Mouse (Mus musculus): ENCODE measurements at regions not wholly inside any gene's neighbourhood (a gene's known extent, or its start where the extent isn't known, plus 50 kb on each side); places are given as distances from the start of the nearest gene placed in this dataset.

DNA sequence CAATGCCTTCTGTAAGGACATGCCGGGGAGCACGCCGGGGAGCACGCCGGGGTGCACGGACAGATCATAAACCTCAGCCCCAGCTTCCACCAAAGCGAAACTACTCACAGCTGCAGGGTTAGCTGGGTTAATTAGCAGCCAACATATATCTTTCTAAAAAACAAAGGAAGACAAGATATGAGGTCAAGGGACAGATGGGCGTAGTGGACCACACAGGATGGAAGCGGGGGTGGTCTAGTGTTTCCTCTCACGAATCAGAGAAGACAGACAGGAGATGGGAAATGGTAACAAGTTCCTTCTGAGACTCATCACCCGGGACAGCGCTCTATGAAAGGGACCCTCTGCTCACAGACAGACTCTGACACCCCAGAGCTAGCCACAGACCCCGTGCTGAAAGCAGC, 60.0 kb upstream of the Ajap1 start:
- no peak for DNase-seq (ENCODE audit: extremely low spot score, low read depth, low spot score)

DNA sequence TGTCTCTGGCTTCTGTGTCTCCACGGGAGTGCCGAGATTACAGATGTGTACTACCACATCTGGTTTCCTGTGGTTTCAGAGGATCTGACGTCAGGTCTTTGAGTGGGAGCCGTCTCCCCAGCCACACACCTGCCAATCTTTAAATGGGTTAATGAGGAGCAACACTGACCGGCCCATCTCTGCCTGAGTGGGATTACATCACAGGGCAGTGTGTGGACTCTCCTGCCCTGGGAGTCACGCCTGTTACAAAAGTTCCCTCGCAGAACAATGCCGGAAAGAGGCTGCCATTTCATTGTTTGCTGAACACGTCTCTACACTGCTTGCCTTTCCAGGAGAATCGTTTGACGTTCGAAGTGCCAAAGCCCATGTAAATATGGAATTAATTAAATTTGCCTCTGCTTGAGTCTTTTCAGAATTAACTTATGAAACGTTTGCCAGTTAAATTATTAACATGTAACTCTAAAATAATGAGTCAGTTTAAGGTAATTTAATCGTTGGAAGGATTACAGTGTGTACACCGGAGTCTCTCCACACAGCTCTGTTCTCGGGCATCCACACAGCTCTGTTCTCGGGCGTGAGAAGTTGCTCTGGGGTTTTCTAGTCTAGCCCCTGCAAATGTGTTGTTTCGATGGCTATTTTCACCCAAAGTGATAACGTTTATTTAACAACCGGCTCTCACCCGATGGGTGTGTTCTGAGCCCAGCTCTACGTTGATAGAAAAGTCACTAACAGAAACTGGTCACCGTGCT, 61.5 kb upstream of the Ajap1 start:
- DNase-seq (ENCODE audit: extremely low spot score, low read depth, low spot score): no peak

DNA sequence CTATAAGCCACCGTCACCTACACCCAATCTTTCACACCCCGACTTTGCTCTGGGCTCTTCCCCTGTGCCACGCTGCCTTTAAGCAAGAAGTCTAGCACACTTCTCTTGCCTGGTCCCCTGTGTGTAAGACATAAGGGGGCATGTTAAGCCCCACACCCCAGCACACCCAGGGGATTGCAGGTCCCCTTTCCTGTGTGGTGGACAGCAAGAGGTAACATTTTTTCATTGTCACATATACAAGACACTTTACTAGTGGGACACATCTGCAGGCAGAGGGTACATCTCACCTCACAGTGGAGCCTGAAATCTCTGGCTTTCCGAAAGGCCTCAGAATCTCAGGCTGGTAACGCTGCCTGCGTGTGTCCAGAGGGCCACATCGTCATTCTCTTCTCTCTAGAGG, 64.1 kb upstream of the Ajap1 start:
- DNase-seq (ENCODE audit: extremely low spot score, low read depth, low spot score): no peak

DNA sequence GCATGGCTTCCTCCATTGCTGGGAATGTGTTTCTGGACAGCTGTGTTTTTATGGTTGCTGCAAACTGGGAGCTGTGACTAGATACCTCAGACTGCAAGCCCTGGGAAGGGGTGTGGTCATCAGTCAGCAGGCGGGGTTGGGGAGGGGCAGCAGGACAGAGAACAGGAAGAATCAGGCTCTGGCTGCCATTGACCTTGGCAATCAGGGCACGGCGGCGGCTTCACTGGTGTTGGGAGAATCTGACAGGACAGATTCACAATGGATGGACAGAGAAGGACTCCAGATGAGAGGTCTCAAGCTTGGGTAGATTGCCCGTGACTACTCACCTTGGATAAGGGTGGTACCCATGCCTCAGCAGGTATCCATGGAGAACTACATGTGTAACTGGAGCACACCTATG, 64.5 kb upstream of the Ajap1 start:
- DNase-seq (ENCODE audit: extremely low spot score, low read depth, low spot score): no peak

DNA sequence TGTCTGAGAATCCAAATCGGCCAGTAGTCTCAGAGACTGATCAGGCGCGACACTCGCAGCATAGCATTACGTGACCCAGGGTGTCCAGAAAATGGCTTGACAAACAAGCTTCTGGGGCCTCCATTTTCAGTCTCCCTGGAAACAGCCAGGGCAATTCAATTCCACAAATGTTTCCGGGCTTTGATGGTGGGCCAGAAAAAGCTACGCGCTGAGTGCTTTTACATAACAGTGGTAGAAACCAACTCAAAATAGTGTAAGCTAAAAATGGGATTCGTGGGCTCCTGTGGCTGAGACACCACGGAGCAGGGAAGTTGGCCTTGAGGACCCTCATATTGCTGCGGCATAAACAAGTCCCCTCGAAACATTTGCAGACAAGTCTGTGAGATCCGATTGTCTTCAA, 65.3 kb upstream of the Ajap1 start:
- no peak for DNase-seq (ENCODE audit: extremely low spot score, low read depth, low spot score)

DNA sequence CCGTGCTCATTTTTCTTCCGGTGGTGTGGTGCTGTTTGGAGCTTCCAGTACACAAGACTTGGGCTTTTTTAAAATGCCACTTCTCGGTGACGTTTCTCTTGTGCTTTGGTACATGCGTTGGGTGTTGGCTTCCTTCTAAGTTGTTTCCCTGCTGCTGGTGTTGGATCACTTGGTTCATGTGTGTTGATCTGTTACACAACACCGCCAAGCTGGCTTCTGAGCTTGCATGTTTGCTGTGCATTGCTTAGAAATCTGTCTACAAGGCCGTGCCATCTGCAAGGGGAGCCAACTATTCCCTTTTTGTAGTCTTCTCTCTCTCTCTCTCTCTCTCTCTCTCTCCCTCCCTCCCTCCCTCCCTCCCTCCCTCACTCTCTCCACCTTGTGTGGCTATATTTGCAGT, 68.7 kb upstream of the Ajap1 start:
- no peak for DNase-seq (ENCODE audit: extremely low spot score, low read depth, low spot score)

DNA sequence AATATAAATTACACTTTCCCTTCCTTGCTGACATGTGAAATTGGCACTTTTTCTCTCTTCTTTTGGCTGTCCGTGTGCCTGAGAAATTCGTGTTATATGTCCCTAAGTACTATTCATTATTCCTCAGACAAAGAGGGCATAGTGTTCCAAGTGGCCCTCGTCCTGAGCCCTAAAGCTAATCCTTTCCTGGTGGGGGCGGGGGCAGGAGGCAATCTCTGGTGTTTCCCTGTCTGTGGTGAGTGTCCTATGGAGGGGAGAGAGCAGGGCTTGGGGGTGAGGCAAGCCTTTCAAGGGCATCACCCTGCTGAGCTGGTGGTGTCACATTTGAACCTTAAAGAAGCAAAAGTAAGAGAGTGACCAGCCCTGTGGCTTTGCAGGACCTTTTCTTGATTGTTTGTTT, 69.9 kb upstream of the Ajap1 start:
- DNase-seq (ENCODE audit: extremely low spot score, low read depth, low spot score): no peak

DNA sequence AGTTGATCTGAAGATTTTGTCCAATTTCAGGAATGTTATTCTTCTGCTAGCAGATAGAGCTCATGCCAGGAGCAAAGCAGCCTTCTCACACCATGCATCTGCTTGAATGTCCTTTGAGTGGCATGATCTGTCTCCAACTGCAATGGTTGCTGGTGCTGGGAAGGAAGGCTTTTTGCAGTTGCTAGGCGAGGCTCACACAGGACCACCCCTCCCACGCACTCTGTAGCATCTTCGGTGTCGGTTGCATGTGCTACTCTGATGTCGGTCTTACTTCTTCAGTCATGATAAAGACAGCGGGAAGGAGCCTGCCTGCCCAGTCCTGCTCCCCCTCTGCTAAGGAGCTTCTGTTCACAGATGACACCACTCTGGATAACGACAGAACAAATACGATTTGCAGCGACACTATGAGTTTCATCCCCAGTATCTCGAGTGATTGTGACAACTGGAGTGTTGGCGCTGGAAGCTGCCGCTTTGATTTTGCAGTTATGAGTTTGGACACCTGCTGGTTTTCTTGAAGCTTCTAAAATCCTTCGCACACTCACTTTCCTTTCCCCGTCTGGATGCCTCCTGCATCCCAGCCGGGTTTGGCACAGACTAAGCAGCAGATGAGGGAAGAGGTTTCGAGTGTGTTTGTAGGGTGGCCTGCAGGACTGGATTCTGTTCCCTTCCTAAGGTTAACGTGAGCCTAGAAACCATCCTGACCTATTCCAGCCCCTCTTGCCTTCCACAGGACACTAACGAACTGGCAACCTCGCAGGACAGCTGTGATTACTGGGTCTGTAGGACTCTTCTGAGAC, 75.4 kb upstream of the Ajap1 start:
- no peak for DNase-seq (ENCODE audit: extremely low spot score, low read depth, low spot score)

DNA sequence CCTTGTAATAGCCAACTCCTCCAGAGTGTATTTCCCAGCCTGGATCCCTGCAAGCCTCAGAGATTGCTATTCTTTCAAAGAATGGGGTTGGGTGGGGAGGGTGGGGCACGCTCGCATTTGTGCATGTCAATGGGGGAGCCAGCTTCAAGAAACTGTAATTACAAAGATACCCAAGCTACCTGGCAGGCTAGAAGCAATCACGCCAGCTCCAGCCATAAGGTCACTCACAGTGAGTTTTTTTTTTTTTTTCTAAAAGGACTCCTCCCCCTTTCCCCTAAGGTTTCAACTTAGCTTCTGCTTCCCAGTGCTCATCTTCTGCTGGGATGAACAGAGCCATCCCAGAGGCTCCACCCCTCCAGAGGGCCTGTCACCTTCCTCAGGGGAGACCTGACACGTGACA, 77.0 kb upstream of the Ajap1 start:
- DNase-seq (ENCODE audit: extremely low spot score, low read depth, low spot score): no peak

DNA sequence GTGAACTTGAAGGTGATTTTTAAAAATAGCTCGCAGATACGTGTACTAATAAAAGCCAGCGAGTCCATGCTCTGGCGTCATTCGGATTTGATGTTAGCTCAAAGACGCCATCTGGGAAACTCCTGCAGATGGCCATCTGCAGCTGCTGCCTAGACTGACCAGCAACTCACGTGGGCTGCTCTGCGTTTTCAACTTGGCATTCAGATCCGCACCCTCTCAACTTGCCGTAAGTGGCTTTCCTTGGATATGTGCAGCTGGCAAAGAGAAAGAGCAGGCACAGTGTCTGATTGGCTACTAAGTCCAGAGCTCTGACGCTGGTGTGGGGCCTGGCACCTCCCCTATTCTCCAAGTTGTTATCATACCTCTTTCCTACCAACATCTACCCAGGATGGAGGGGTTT, 77.6 kb upstream of the Ajap1 start:
- no peak for DNase-seq (ENCODE audit: extremely low spot score, low read depth, low spot score)

DNA sequence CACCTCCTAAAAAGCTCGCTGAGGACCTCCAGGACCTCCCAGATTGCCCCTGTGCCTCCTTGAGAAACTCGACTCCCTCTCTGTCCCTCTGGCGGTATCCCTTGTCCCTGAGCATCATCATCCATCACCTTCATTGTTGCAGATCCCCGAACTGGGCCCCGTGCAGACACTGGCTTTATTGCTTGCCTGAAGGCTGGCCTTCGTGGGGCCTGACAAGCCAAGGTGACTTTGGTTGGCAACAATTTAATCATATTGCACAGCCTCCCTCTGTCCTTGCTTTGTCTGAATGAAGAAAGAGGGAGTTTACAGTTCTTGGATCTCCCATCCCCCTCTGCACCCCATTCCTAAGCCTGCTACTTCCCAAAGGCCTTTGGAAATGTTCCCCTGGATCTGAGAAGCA, 78.3 kb upstream of the Ajap1 start:
- no peak for DNase-seq (ENCODE audit: extremely low spot score, low read depth, low spot score)

DNA sequence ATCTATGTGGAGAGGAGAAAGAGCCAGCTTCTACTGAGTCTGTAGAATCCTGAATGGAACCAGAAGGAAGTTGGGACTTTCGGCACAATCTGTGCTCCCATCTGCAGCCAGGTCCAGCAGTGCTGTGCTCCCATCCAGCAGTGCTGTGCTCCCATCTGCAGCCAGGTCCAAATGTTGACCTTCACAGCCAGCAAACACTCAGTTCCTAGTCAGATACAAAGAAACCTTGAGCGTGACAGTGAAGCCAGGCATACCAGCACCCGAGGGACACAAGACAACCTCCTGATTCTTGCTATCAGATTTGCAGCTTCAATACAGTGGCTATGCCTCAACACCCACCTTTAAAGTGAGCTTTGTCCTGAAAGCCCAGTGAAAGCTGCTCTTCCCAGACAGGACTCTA, 79.4 kb upstream of the Ajap1 start:
- no peak for DNase-seq (ENCODE audit: extremely low spot score, low read depth, low spot score)

DNA sequence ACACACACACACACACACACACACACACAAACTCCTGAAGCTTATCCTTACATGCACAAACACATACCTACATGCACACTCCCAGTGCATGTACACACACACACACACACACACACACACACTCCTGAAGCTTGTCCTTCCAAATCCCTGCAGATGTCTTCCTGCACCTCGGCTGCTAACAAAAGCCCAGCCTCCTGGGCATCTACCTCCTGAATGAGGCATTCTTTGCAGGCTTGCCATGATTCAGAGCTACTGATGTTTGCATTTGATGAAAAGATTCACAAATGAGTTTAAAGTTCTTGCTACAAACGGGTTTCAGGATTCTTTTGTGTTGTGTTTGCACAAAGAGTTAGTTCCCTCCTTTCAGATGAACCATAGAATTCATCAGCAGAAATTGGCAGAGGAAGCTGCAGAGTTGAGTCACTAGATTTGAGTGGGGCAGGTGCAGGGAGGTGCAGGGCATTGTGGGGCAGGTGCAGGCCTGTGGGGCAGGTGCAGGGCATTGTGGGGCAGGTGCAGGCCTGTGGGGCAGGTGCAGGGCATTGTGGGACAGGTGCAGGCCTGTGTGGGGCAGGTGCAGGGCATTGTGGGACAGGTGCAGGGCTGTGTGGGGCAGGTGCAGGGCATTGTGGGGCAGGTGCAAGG, 84.8 kb upstream of the Ajap1 start:
- no peak for DNase-seq (ENCODE audit: extremely low spot score, low read depth, low spot score)

DNA sequence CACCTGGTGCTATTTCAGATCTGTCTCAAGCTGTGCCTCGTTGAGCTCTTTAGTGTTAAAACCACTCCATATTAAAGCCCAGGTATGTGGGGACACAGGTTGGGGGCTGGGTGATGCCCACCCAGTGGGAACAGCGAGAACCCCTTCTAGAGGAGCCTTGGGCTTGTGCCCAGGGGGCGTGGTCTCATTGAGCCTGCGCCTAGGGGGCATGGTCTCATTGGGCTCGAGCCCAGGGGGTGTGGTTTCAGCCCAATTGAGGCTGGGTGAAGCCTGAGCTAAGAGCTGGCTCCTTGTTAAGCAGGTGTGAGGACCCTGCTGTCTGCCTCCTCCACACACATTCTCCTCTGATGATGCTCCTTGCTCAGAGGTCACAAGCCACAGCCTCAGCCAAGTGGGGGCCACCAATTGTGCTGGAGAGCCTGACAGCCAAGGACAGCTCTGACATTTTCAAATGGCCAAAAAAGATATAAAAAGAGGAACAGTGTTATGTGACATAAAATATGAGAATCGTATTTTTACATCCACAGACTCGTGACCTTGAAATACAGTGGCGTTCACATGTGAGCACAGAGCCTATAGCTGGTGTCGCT, 90.7 kb upstream of the Ajap1 start:
- no peak for DNase-seq (ENCODE audit: extremely low spot score, low read depth, low spot score)

DNA sequence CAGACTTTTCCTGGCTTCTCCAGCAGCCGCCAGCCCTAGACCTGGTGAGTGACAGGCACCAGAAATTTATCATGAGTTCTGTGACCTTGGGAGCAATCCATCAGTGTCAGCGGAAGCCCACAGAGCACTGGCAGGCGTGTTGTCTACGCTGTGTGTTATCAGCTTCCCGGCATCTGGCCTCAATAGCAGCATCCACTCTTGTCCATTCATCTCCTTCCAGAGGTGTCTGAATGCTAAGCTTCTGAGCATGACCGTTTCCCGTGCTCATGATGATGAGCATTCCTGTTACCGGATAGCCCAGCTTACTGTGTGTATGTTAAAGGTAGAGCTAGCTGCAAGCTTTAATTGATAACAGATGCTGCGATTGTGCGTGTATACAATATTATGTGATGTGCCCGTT, 110.7 kb upstream of the Ajap1 start:
- DNase-seq (ENCODE audit: extremely low spot score, low read depth, low spot score): peak; percentile 31

DNA sequence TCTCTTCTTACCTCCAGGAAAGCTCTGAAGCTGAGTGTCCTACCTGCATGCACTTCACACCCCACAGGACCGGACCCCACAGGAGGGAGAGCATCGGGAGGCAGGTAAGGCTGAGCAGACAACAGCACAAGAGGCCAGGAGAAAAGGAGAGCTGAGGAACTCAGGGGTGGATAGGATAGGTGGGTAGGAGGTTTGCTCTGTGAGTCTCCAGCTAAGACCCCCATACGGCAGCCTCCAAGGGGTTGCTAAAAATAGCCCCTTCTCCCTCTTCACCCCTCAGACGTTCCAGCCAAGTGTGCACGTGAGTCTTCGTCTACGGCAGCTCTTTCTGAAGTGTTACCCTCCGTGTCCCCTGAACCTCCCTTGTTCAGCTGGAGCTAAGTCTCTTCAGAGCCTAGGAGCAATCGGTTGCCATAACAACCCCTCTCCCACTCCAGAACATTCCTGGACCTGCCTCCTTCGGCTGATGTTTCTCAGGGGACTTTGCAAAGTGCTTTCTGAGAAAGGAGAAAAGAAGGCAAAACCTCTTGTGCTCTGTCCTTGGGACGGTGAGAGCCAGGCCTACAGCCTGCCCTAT, 117.3 kb upstream of the Ajap1 start:
- DNase-seq (ENCODE audit: extremely low spot score, low read depth, low spot score): no peak

DNA sequence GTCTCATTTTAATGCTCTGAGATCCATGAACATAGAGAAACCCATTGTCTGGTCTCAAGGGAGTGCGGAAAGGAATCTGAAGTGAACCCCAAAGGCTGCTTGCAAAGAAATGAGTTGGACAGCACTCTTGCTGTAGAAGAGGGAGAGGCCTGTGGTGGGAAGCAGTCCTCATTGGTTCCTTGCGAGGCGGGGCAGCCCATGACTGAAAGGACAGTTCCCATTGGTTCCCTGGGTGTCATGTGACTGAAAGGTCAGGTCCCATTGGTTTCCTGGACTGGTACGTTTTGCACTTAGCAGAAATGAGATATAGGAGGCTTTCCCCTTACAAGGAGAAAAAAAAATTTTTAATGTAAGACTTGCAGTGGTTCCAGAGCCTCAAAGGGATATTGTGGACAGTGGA, 119.9 kb upstream of the Ajap1 start:
- DNase-seq (ENCODE audit: extremely low spot score, low read depth, low spot score): no peak

DNA sequence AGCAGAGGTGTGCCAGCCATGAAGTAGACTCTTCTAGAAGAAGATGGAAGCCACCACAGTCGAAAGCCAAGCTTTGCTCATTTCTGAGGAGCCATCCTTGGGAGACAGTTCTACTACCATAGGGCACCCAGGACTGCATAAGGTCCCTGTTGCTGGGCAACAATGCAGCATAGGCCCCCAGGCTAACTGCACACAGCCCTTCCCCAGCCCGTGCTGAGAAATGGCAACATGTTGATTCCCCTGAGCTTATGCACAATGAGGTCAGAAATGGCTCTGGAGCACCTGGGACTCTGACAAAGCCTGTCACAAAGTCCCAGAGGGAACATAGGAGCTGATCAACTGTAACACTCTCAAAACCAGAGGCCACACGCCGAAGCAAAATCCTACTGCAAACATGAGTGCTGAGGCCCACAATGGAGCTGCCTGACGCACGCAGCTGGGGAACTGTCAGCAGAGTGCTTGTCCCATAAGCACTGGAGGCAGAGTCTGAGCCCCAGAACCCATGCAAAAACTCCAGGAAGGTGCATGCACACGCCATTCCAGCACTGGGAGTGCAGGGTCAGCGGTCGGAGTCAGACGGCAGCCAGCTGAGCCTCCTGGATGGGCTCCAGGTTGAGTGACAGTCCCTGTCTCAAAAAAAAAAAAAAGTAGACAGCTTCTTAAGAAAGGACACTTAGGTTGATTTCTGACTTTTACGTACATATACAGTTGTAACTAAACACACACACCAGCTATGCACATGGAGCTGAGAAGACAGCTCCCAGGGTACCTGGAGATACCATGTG, 120.6 kb upstream of the Ajap1 start:
- no peak for DNase-seq (ENCODE audit: extremely low spot score, low read depth, low spot score)

DNA sequence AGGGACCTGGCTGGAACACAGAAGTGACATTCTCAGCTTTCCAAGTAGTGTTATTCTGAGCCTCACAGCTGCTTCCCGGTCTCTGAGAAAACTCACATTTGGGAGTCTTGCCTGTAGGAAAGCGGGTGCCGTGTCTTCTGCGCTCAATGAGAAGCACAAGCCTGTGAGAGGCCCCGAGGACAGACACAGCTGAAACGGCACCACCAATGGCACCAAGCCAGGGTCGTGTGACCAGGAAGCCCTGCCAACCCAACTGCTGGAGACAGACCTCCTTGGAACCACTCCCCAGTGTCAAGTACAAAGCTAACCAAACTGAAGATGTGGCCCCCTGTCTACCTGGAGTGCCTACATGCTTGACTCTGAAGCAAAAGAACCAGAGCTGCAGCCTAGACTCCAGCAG, 121.3 kb upstream of the Ajap1 start:
- no peak for DNase-seq (ENCODE audit: extremely low spot score, low read depth, low spot score)

DNA sequence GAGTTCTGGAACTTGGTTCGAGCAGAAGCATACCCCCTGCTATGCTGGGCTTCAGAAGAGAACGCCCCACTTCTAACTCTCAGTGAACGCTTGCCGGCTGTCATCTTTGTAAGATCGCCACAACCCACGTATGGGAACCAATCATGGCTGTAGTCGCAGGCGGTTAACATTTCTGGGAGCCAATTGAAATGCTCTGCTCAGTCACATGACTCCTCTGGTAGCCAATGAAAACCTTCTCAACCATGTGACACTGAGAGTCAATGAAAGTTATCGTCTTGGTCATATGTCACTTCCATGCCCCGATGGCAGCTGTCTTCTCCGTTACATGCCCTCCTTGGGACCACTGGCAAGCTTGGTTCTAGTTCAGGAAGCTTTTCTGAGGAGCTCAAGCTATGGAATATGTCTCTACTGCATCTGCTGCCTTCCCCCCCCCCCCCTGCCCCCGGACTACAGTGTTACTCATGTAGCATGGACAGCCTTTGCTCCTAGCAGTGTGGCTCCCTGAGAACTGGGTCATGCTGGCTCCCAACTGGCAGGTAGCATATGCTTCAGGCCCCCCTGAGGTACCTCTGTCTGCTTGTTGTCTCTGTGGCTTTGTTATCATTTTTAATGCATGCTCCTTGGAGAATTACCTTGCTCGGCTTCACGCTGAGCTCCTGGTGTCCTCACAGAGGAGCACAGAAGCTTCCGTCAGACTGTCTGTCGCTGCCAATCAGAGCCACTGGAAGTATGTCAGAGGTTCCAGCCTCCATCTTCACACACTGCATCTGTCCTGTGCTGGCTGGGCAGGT, 122.3 kb upstream of the Ajap1 start:
- DNase-seq (ENCODE audit: extremely low spot score, low read depth, low spot score): no peak

Measured in hindlimb bud, embryonic 11.5 days (tissue).